Mouse (Mus musculus): ENCODE measurements at regions not wholly inside any gene's neighbourhood (a gene's known extent, or its start where the extent isn't known, plus 50 kb on each side); places are given as distances from the start of the nearest gene placed in this dataset.

GRCm38 (mm10) chr7:125310971-125311370 lies 133.5 kb upstream of the Kdm8 start:
- WGBS, result 89% methylated on average over 4 of the region's 4 CpGs
- Histone ChIP-seq H3K36me3 (replicated peaks; ENCODE audit: control insufficient read depth, insufficient read depth, low read depth, low read length) (no peaks in the 10 kb centered on the region), H3K9ac (replicated peaks; ENCODE audit: low read length) (no peak overlapping the region), H3K4me2 (ENCODE audit: low read depth, low read length) (no peak overlapping the region), H3K9me3 (replicated peaks; ENCODE audit: control insufficient read depth, low read length) (no peaks in the 10 kb centered on the region), H3K27me3 (ENCODE audit: control insufficient read depth, insufficient read depth, low read length) (no peaks in the 10 kb centered on the region), H3K4me3 (ENCODE audit: low read depth, low read length) (no peak overlapping the region), H3K4me1 (ENCODE audit: control insufficient read depth, insufficient read depth, low read length) (no peaks in the 10 kb centered on the region), H3K27ac (replicated peaks; ENCODE audit: low read depth, low read length) (no peak overlapping the region)
- ATAC-seq (replicated peaks; ENCODE audit: insufficient number of reproducible peaks, low FRiP score, low TSS enrichment, low read depth), result no peak
- DNase-seq (ENCODE audit: low spot score), result no peak

GRCm38 (mm10) chr7:125313604-125314003 lies 130.9 kb upstream of the Kdm8 start:
- no peaks in the 10 kb centered on the region for H3K36me3 ChIP-seq (replicated peaks; ENCODE audit: control insufficient read depth, insufficient read depth, low read depth, low read length)
- no peaks in the 10 kb centered on the region for H3K4me1 ChIP-seq (ENCODE audit: control insufficient read depth, insufficient read depth, low read length)
- DNase-seq (ENCODE audit: low spot score) (no peak), ATAC-seq (replicated peaks; ENCODE audit: insufficient number of reproducible peaks, low FRiP score, low TSS enrichment, low read depth) (no peak)
- WGBS, result 84% methylated on average over 3 of the region's 3 CpGs
- no peaks in the 10 kb centered on the region for H3K27me3 ChIP-seq (ENCODE audit: control insufficient read depth, insufficient read depth, low read length)
- H3K9ac ChIP-seq (replicated peaks; ENCODE audit: low read length), result no peak overlapping the region
- H3K4me3 ChIP-seq (ENCODE audit: low read depth, low read length), result no peak overlapping the region
- no peak overlapping the region for H3K4me2 ChIP-seq (ENCODE audit: low read depth, low read length)
- no peak overlapping the region for H3K27ac ChIP-seq (replicated peaks; ENCODE audit: low read depth, low read length)
- no peaks in the 10 kb centered on the region for H3K9me3 ChIP-seq (replicated peaks; ENCODE audit: control insufficient read depth, low read length)

GRCm38 (mm10) chr7:125334769-125335168 lies 109.7 kb upstream of the Kdm8 start:
- H3K9me3 ChIP-seq (replicated peaks; ENCODE audit: control insufficient read depth, low read length), result no peaks in the 10 kb centered on the region
- H3K4me1 ChIP-seq (ENCODE audit: control insufficient read depth, insufficient read depth, low read length), result no peaks in the 10 kb centered on the region
- no peak for DNase-seq (ENCODE audit: low spot score)
- no peak for ATAC-seq (replicated peaks; ENCODE audit: insufficient number of reproducible peaks, low FRiP score, low TSS enrichment, low read depth)
- no peak overlapping the region for H3K4me2 ChIP-seq (ENCODE audit: low read depth, low read length)
- H3K9ac ChIP-seq (replicated peaks; ENCODE audit: low read length), result no peak overlapping the region
- H3K36me3 ChIP-seq (replicated peaks; ENCODE audit: control insufficient read depth, insufficient read depth, low read depth, low read length), result no peaks in the 10 kb centered on the region
- no peaks in the 10 kb centered on the region for H3K27me3 ChIP-seq (ENCODE audit: control insufficient read depth, insufficient read depth, low read length)
- WGBS, result 97% methylated on average over 2 of the region's 2 CpGs
- H3K27ac ChIP-seq (replicated peaks; ENCODE audit: low read depth, low read length), result no peak overlapping the region
- no peak overlapping the region for H3K4me3 ChIP-seq (ENCODE audit: low read depth, low read length)

GRCm38 (mm10) chr7:125335586-125336165 lies 108.8 kb upstream of the Kdm8 start:
- Histone ChIP-seq H3K4me3 (ENCODE audit: low read depth, low read length) (no peak overlapping the region), H3K4me2 (ENCODE audit: low read depth, low read length) (no peak overlapping the region), H3K4me1 (ENCODE audit: control insufficient read depth, insufficient read depth, low read length) (no peaks in the 10 kb centered on the region), H3K27me3 (ENCODE audit: control insufficient read depth, insufficient read depth, low read length) (no peaks in the 10 kb centered on the region), H3K36me3 (replicated peaks; ENCODE audit: control insufficient read depth, insufficient read depth, low read depth, low read length) (no peaks in the 10 kb centered on the region), H3K9ac (replicated peaks; ENCODE audit: low read length) (no peak overlapping the region), H3K9me3 (replicated peaks; ENCODE audit: control insufficient read depth, low read length) (no peaks in the 10 kb centered on the region), H3K27ac (replicated peaks; ENCODE audit: low read depth, low read length) (no peak overlapping the region)
- ATAC-seq (replicated peaks; ENCODE audit: insufficient number of reproducible peaks, low FRiP score, low TSS enrichment, low read depth) (no peak), DNase-seq (ENCODE audit: low spot score) (no peak)
- WGBS, result 60% methylated on average over 3 of the region's 3 CpGs

- Histone ChIP-seq H3K27me3 (ENCODE audit: control insufficient read depth, insufficient read depth, low read length) (no peaks in the 10 kb centered on the region), H3K9ac (replicated peaks; ENCODE audit: low read length) (no peak overlapping the region), H3K4me1 (ENCODE audit: control insufficient read depth, insufficient read depth, low read length) (no peaks in the 10 kb centered on the region), H3K9me3 (replicated peaks; ENCODE audit: control insufficient read depth, low read length) (no peaks in the 10 kb centered on the region), H3K4me2 (ENCODE audit: low read depth, low read length) (no peak overlapping the region), H3K27ac (replicated peaks; ENCODE audit: low read depth, low read length) (no peak overlapping the region), H3K4me3 (ENCODE audit: low read depth, low read length) (no peak overlapping the region), H3K36me3 (replicated peaks; ENCODE audit: control insufficient read depth, insufficient read depth, low read depth, low read length) (no peaks in the 10 kb centered on the region)
- no peak for ATAC-seq (replicated peaks; ENCODE audit: insufficient number of reproducible peaks, low FRiP score, low TSS enrichment, low read depth)
- DNase-seq (ENCODE audit: low spot score), result no peak
- WGBS, result 83% methylated on average over 3 of the region's 3 CpGs
These were observed 107.7 kb upstream of the Kdm8 start for GRCm38 (mm10) chr7:125336826-125337225.

GRCm38 (mm10) chr7:125338177-125338751 lies 106.2 kb upstream of the Kdm8 start:
- Histone ChIP-seq H3K4me1 (ENCODE audit: control insufficient read depth, insufficient read depth, low read length) (no peaks in the 10 kb centered on the region), H3K4me3 (ENCODE audit: low read depth, low read length) (no peak overlapping the region), H3K27me3 (ENCODE audit: control insufficient read depth, insufficient read depth, low read length) (no peaks in the 10 kb centered on the region), H3K4me2 (ENCODE audit: low read depth, low read length) (no peak overlapping the region), H3K27ac (replicated peaks; ENCODE audit: low read depth, low read length) (0 out of 2 replicates have a peak overlapping the region, but pooled peaks have one; percentile 13), H3K9me3 (replicated peaks; ENCODE audit: control insufficient read depth, low read length) (no peaks in the 10 kb centered on the region), H3K9ac (replicated peaks; ENCODE audit: low read length) (no peak overlapping the region), H3K36me3 (replicated peaks; ENCODE audit: control insufficient read depth, insufficient read depth, low read depth, low read length) (no peaks in the 10 kb centered on the region)
- DNase-seq (ENCODE audit: low spot score) (peak; percentile 63), ATAC-seq (replicated peaks; ENCODE audit: insufficient number of reproducible peaks, low FRiP score, low TSS enrichment, low read depth) (no peak)
- 57% methylated on average over 6 of the region's 6 CpGs for WGBS

GRCm38 (mm10) chr7:125340326-125340905 lies 104.1 kb upstream of the Kdm8 start:
- H3K4me3 ChIP-seq (ENCODE audit: low read depth, low read length), result no peak overlapping the region
- H3K9me3 ChIP-seq (replicated peaks; ENCODE audit: control insufficient read depth, low read length), result no peaks in the 10 kb centered on the region
- ATAC-seq (replicated peaks; ENCODE audit: insufficient number of reproducible peaks, low FRiP score, low TSS enrichment, low read depth) (no peak), DNase-seq (ENCODE audit: low spot score) (no peak)
- no peaks in the 10 kb centered on the region for H3K36me3 ChIP-seq (replicated peaks; ENCODE audit: control insufficient read depth, insufficient read depth, low read depth, low read length)
- WGBS, result 87% methylated on average over 14 of the region's 14 CpGs
- no peak overlapping the region for H3K9ac ChIP-seq (replicated peaks; ENCODE audit: low read length)
- H3K27me3 ChIP-seq (ENCODE audit: control insufficient read depth, insufficient read depth, low read length), result no peaks in the 10 kb centered on the region
- no peak overlapping the region for H3K27ac ChIP-seq (replicated peaks; ENCODE audit: low read depth, low read length)
- no peaks in the 10 kb centered on the region for H3K4me1 ChIP-seq (ENCODE audit: control insufficient read depth, insufficient read depth, low read length)
- no peak overlapping the region for H3K4me2 ChIP-seq (ENCODE audit: low read depth, low read length)

GRCm38 (mm10) chr7:125349606-125350005 lies 94.9 kb upstream of the Kdm8 start:
- no peaks in the 10 kb centered on the region for H3K4me1 ChIP-seq (ENCODE audit: control insufficient read depth, insufficient read depth, low read length)
- H3K4me2 ChIP-seq (ENCODE audit: low read depth, low read length), result no peak overlapping the region
- no peaks in the 10 kb centered on the region for H3K36me3 ChIP-seq (replicated peaks; ENCODE audit: control insufficient read depth, insufficient read depth, low read depth, low read length)
- no peak for DNase-seq (ENCODE audit: low spot score)
- WGBS, result 68% methylated on average over 3 of the region's 3 CpGs
- no peak overlapping the region for H3K27ac ChIP-seq (replicated peaks; ENCODE audit: low read depth, low read length)
- no peak for ATAC-seq (replicated peaks; ENCODE audit: insufficient number of reproducible peaks, low FRiP score, low TSS enrichment, low read depth)
- H3K27me3 ChIP-seq (ENCODE audit: control insufficient read depth, insufficient read depth, low read length), result no peaks in the 10 kb centered on the region
- no peak overlapping the region for H3K4me3 ChIP-seq (ENCODE audit: low read depth, low read length)
- H3K9ac ChIP-seq (replicated peaks; ENCODE audit: low read length), result no peak overlapping the region
- no peaks in the 10 kb centered on the region for H3K9me3 ChIP-seq (replicated peaks; ENCODE audit: control insufficient read depth, low read length)

All from embryonic facial prominence, embryonic 11.5 days (tissue).